Mouse (Mus musculus): ENCODE measurements at regions not wholly inside any gene's neighbourhood (a gene's known extent, or its start where the extent isn't known, plus 50 kb on each side); places are given as distances from the start of the nearest gene placed in this dataset.

DNA sequence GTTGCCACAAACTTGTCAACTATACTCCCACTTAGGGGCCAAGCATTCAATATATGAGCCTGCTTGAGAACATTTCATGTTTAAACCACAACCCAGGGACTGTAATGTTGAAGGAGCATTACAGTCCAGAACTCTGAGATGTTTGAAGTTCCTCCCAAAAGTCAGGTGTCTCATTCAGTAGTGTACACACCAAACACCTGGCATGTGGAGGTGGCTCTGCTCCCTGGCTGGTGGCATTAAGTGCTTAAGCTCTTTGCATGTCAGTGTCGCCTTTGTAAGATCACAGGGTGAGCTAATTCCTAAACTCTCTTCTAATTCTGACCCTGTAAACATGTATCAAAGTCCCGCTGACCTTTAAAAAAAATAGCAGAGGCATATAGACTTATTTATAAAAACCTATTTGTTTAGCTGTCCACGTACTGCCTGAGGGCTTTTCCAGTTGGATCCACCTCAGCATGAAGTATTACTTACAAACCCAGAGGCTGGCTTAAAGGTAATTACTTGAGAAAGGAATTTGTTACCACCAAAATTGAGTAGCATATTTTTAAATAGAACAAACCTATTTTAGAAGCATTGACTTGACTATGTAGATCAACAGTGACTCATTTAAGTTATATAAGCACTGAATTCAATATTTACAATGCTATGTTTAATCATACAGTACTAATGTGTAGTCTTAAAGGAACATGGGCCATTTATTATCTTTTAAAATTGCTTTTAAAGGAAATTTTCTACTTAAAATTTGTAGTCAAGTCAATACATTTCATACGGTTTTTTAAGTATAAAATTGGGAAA is 276.3 kb upstream of the Fermt1 start:
- no peak for DNase-seq

DNA sequence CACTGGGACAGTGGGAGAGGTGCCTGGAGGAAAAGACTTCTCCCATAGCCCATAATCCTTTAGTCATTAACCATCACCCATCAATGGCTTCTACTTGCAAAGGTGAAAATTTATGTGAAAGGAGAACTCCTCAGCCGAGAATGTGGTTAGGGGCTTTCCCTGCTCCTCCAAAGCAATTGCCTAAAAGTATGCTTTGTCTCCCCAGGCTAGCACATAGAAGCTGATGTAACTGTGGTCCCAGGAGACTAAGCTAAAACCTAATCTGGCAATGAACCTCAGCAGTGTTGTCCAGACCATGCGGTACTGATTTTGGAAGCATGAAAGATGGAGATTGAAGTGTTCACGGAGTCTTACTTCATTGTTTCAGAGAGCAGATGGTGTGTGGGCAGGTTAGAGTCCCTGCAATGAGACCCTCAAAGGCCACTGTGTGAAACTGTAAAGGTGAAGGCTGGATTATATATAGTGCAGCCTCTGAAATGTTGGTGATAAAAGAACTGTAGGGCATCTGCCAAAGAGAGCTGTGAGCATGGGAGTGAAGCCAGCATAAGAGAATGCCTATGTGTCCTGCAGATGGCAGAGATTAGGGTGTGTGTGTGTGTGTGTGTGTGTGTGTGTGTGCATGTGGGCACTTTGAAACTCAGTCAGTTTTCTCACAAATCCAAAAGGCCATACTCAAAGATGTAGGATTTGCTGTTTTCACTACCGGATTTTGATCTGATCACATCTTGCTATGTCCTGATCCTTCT is 289.6 kb upstream of the Fermt1 start:
- no peak for DNase-seq

DNA sequence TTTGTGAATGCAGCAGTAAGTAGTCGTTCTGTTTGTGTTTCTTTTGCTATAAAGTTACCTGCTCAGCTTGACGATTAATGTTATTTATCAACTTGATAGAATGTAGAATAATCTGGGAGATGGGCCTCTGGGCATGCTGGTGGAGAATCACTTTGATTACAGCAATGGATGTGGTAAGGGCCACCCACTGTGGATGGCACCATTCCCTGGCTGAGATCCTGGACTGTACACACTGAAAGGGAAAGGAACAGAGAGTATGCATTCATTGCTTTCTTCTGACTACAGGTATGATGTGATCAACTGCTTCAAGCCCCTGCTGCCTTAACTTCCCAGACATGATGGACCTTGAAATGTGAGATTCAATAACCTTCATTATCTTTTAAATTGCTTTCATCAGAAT is 299.8 kb upstream of the Bmp2 start:
- no peak for DNase-seq

DNA sequence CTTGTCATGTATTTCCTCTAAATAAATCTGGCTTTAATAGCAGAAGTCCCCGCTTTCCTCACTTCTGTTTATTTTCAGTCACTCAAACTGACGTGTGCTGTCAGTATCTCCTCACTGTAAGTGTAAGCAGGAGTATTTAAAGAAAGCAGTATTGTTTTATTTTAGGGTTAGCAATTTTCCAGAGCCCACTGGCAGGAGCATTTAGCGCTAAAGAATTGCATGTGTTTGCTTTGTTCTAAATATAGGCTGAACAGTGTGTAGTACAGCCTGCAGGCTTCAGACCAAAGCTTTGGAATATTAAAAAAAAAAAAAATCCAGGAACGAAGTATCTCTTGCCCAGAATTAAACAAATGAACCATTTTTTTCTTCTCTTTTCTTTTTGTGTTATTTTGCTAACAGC is 277.5 kb upstream of the Bmp2 start:
- DNase-seq = no peak

DNA sequence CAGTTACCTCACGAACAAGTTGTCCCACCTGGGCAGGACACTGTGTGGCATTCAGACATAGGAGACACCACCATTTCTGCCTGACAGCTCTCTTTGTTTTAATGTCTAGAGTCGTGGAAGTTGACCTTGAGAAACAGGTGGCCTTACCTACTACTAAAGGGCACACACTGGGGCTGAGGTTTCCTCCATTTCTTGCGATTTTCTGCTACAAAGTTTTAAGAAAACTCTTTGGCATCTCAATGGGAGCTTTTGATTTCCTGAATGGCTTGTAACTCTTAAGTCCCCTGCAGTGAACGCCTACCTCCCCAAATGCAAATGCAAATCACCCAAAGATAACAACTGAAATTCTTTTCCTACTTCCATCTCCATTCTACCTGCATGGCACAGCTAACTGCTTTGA is 273.4 kb upstream of the Bmp2 start:
- DNase-seq = no peak

DNA sequence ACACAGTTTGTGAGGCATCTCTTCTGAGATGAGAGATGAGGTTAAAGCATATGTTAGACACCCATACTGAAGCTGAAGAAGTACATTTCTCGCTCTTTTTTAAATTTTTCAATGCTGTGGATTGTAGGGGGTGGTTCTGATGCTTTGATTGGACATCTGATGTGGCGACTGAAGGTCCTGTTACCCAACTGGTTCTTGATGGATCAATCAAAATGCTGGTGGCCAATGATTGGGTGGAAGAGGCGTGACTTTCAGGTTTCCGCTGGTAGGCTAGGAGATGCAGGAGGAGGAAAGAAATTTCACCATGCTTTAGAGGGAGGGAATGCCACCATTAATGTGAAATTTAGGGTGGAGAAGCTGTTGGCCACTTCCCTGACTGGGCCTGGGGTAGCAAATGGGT is 272.7 kb upstream of the Bmp2 start:
- DNase-seq = no peak

DNA sequence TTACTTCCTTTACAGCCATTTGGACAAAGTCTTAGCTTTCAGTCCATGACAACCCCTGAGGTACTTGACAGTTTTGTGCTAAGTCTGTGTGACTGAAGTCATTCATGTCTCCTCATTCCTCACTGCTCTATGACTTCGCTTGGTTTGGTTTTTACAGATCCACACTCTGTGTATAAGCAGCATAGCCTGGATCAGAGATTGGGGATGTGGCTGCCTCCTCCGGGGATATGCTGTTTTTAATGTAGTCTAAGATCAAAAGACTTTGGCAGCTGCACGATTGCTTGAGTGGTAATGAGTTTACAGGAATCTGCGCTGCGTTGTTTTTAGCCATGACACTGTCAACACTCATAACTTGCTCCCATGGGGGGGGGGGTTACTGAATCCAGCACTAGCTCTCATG is 269.3 kb upstream of the Bmp2 start:
- DNase-seq = no peak

DNA sequence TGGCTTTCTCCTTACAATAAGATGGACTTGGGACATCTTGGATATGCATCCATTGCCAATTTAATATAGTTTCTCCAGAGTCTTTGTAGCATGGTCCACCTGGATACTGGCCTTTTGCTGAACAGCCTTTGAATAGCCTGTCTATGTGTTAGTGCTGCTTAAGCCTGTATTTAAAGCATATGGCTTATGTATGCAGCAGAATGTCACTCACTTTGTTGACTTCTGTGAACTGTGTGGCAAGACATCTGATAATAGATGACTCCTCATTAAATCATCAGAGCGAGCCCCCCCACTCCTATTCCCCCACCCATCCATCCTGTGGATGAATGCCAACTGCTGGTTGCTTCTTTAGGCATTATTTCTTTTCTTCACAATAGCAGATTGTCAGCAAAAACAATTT is 268.2 kb upstream of the Bmp2 start:
- no peak for DNase-seq

DNA sequence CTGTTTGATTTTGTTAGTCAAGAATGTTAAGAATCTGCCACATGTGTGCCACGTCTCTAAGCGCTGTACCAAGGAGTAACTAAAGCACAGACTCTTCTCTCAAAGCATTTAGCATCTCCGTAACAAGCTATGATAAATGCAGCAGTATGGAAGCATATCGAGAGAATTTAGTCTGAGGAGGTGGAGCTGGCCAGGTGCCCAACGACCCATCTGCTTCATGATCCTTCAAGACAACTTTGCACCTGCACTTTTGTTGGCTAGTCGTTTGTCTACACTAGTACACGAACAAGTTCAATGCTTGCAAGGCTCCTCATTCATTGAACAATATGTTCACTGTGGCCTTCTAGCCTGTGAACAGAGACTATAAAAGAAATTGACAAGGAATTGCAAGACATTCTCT is 257.8 kb upstream of the Bmp2 start:
- DNase-seq = no peak

DNA sequence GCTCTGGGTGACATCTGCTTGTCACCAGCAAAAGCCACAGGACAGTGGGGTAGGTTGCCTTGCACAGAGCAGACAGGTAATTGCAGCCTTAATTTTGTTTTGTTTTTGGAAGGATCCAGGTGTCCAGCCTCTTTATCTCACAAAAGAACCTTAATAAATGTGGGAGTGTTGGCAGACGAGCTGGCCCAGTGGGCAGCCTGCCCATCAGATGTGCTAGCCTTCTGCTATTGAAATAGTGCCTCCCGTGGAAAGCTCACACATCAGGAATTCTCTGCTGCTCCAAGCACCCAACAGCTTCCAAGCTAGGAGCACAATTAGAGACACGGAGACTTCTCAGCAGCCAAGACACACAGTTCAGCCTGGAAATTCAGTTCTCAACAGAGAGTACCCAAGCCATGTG is 246.0 kb upstream of the Bmp2 start:
- DNase-seq = no peak

DNA sequence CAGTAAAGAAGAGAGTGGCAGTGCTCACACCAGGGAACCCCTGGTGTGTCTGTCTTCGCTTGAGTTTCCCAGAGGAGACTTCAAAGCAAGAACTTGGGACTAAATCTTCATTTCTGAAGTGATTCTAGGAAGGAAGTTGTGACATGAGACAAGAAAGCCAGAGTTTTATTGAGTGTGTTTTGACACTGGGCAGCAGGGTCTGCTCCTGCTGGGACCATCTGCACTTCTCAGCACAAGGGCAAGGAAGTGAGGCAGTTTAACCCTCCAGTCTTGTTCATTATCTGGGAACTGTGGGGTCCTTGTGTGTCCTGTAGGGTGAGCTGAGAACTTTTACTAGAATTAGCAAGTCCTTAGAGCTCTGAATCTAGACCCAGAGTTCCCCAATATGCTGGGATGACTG is 241.0 kb upstream of the Bmp2 start:
- DNase-seq = no peak

DNA sequence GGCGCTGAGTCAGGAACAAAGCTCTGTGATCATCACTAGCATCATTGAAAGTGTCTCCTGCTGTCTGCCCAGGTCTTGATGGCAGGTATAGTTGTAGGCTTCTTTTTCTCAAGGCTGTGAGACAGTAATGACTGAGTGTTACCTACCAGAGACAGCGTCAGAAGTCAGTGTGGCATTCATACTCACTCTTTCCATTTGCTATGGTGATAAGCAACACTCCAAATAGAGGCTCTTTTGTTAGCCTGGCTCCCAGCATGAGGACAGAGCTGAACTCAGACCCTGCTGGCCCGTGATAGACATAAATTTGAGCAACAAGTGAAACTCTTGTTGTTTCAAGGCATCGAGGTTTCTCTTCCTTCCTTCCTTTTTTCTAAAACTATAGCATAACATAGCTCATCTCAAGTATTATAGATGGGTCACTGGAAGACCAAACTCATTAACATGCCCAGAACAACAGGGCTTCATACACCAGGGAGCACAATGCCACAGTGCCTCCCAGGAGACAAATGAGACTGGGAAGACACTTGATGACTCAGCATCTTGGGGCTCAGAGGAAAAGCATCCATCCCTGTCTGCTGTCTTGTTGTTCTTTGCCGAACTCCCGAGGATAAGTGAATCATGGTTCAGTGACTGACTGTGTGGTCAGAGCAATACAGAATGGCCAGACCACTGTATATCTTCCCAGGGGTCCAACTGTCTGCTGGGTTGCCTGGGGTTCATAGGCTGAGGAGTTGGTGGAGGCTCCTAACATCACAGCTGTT is 225.5 kb upstream of the Bmp2 start:
- DNase-seq = no peak

DNA sequence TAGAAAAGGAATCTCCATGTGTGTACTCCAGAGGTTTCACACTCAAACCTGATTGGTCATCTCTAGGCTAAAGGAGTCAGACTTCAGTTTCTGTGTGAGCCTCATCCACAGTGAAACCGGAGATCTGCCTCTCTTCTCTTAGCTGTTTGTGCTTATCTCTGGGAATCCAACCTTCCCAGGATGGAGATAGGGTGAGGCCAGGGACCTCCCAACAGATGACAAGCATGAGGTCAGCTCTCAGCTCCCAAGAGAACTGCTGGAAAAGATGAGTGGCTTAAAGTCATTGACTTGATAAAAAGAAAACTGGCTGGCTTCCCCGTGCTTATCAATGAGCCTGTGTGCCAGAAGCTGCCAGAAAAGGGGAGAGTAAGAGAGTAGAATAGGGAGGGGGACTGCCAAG is 224.3 kb upstream of the Bmp2 start:
- DNase-seq = no peak

DNA sequence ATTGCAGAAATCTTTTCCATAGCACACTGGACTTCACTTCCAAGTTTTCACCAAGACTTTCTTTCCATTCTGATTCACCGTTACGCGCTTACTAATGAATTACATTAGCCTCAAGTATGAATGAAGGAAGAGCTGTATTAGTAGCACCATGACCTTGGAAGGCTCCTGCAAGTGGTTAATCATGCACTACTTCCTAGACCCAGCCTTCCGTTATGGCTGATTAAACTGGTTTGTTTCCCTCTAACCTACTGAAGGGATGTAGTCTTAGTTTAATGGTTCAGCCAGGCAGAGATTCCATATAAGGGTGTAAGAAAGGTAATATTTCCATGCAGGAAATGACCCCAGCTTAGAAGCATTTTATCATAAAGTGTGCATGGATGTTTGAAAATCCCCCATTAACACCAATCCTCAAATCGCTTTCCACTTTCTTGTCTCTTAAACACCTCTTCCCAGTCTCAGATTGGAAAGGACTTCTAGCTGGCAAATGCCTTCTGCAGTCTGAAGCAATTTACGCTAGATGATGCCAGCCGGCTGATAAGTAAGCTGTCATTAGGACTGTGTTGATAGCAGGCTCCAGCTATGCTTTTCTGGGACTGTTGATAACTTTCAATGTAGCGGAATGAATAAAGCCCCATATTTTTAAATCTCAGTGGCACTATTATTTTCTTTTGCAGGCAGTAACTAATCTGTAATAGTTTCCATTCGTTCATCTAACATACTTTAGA is 215.6 kb upstream of the Bmp2 start:
- no peak for DNase-seq

DNA sequence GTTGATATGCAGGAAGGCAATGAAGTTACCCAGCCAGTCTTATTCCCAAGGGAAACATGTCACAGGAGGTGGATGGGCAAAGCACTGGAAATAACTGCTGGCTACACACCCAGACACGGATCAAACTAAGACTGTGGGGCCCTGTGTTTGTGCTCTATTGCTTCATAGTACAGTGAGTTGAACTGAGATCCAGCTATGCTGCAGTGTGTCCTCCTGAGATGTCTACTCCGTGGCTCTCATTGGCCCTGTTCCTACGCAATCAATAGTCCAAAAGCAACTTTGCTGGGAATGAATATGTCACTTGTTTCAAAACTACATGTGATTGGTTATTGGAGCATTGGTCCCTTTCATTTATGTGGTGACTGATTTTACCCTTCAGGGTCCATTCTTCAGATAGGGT is 213.8 kb upstream of the Bmp2 start:
- DNase-seq = no peak

DNA sequence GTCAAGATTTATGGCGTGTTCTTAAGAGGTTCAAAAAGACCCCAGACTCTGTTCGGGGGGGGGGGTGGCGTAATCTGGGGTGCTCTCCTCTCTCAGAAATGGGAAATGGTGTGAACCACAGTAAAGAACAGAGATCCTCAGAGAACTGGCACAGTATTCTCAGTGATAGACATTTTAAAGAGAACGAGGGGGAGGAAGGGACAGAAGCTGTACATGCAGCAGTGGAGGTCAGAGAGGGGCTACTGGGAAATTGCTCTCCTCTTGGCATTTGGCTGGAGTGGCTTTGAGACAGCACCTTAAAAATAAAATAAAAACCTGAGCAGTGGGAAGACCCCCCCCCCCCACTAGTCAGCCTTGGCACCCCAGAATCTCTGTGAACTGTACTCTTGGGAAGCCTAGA is 210.6 kb upstream of the Bmp2 start:
- DNase-seq = no peak

DNA sequence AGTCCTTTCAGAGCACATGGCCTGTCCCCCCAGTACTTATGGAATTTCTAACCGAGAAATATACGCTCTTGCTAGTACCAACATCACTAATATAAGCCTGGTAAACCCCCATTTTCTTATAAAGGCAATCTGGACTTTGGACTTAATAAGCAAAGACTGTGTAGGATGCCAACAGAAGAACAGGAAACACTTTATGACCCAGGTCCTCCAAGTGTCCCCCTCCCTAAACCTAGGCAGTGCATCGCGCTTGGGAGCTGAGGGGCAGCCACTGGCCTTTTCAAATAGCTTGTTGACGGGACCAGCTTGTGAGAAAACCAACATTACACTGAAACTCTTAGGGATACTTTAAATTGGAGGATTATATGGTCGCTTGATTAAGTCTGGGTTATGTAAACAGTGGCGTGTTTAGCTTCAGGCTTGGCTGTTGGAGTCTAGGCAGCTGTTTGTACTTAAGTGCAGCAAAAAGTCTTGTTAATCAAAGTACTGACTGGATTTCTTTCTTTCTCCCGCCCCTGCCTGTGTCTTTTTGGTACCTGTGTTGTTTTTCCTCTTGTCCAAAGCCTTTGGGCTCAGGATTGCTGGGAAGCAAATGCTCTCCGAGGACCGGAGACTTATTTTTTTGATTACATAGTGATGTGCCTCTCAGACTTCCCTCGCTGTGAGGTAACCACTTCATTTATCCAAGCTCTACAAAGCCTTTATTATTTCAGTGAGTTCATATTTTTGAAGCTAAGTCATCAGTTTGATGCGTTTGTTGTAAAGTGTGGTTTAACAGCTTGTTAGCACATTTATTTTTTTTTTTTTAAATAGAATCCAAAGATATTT is 205.8 kb upstream of the Bmp2 start:
- no peak for DNase-seq

DNA sequence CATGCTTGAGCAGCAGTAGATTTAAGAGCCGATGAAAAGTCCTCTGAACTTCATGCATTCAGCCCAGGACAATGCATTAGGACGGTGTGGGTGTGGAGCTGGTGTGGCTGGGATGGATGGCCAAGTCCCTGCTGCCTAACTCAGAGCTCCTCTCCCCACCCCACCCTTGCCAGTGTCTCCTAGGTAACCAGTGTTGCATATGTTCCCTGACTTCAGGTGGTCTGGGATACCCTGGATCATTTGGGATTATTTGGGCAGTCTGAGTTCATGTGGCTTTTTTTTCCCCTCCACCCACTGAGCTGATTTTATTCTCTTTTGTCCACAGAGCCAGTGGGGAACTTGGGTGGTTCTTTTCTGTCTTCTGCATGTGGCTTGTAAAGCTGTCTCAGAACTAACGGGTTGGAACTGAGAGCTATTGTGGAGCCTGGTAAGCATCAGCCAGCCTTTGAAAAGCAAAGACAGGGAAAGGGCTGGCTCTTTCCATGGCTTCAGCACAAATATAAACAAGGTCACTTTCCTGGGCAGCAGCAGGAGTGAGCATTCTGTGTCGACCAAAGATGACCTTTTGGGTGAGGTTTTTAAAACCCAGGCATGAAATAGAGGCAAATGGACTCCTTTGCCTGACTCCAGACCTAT is 205.1 kb upstream of the Bmp2 start:
- no peak for DNase-seq

DNA sequence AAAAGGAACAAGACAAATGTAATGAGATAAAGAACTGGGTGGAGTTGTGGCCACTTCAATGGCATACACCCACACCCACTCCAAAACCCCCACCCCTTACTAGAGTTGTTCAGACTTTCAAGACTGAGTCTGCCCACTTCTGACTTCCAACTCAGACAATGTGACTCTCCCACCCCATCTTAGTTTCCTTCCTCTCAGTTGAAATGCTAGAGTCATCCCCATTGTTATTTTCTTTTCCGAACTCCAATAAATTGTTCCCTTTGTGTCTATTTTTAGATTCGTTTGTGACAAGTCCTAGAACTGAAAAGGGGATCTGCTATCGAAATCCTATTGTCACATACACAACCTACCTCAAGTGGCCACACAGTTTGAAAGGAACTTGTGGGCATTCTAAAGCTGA is 200.7 kb upstream of the Bmp2 start:
- no peak for DNase-seq

DNA sequence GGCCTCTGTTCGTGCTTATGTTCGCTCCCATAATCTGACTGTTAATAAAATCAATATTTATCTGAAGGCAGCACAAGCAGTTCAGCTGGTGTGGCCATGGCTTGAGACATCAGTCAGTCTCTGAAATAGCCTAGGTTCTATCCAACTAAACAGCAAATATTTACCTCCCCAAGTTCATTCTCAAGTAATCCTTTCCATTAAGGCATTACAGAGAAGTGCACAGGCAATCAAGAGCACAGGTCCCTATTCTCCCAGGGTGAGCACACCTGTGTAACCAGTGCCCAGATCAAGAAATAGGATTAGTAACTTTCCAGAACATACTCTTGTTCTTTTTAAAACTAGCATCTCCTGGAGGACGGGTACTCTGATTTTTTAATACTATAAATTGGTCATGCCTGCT is 199.2 kb upstream of the Bmp2 start:
- no peak for DNase-seq

DNA sequence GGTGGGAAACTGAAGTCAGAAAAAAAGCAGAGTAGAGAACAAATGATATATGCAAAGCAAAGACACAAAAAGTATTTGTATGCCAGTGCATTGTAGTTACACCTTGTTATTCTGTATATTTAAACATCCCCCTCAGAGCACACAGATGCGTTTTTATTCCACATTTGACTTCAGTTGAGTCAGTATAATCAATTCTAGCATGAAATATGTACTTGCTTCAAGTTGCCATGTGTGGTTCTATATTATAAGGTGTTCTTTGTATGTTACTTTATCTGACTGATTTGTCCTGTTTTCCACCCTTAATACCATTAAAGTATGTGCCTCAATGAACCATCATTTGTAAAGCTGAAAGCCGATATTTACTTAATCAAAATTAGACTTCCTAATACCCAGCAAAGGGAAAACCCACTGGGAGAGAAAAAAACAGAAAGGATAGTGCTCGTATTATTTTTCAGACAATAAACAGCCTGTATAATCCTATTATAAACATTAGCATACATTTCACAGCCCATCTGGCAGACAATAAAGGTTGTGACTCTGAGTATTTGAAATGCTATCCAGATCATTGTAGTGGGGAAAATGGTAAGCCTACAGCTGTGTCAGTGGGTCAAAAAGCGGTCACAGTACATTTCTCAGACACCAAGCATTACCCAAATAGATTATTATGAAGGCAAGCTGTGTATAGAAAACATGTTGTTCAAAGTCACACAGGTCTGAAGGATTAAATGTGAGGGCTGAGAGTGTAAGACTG is 189.1 kb upstream of the Bmp2 start:
- no peak for DNase-seq
